Mouse (Mus musculus): ENCODE results near the gene Xrcc6.

DNA sequence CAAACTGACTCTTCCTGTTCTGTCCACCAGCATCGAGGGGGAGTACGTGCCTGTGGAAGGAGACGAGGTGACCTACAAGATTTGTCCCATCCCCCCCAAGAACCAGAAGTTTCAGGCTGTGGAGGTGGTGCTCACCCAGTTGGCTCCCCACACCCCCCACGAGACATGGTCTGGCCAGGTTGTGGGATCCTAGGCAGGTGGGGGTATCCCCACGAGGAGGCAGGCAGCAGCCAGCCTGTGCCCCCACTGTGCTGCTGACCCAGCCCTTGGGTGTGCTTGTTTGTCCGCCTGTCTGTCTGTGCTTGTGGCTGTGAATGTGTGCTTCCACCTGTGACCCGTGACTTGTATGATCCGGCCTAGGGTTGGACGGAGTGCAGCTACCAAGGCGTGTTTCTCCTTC is 38.6 kb upstream of the Xrcc6 start:
- no peak for TF ChIP-seq MAX (IDR thresholded peaks at IDR 0.05)
- TF ChIP-seq CTCF (IDR thresholded peaks at IDR 0.05; ENCODE audit: control insufficient read depth, insufficient read depth, insufficient read length), result no peak
- TF ChIP-seq CEBPB (IDR thresholded peaks at IDR 0.05; ENCODE audit: low read depth), result no peak
- no peak for TF ChIP-seq USF1 (IDR thresholded peaks at IDR 0.05; ENCODE audit: low read depth)

Measured in C2C12 (cell line).